Mouse (Mus musculus) c-Kit-positive CD71-positive TER-119-negative erythroid progenitor cells, embryonic 14.5 days (primary cell): Measurements from ENCODE around the gene Timm44.
A peak's percentile ranks its signal among the peaks of the same experiment; 100 is the strongest.

Experiments
- DNase-seq: peaks from one replicate; pipeline ENCODE4 v3.0.0-alpha.2; 2013; ENCODE audit warnings: low read depth

Gene Timm44

GRCm38 (mm10) chr8:4237814-4238433 lies 37.8 kb downstream of the Timm44 start:
- DNase-seq, result peak; percentile 41

GRCm38 (mm10) chr8:4230612-4231351 lies 44.9 kb downstream of the Timm44 start:
- DNase-seq, result no peak

- DNase-seq, result no peak
Measured at GRCm38 (mm10) chr8:4229784-4230183, 45.9 kb downstream of the Timm44 start.

GRCm38 (mm10) chr8:4227919-4228318 lies 47.8 kb downstream of the Timm44 start:
- DNase-seq, result no peak

GRCm38 (mm10) chr8:4226739-4227347 lies 48.9 kb downstream of the Timm44 start, which contains the start of gene Lrrc8e:
Gene Lrrc8e (plus strand): TSS chr8:4226827.
- DNase-seq, result no peak

- no peak for DNase-seq
Measured at GRCm38 (mm10) chr8:4226323-4226722, 49.4 kb downstream of the Timm44 start.

- no peak for DNase-seq
Measured at GRCm38 (mm10) chr8:4222059-4222458, 53.7 kb downstream of the Timm44 start.

GRCm38 (mm10) chr8:4219617-4220016 lies 56.1 kb downstream of the Timm44 start:
- DNase-seq, result no peak

- DNase-seq, result no peak
Measured at GRCm38 (mm10) chr8:4216791-4217621, 58.7 kb downstream of the Timm44 start, which contains the start of gene Prr36. Gene Prr36 (minus strand): TSS chr8:4217459.

GRCm38 (mm10) chr8:4216296-4216695 lies 59.4 kb downstream of the Timm44 start:
- no peak for DNase-seq

GRCm38 (mm10) chr8:4214006-4214980 lies 61.4 kb downstream of the Timm44 start:
- DNase-seq, result peak; percentile 50

GRCm38 (mm10) chr8:4213210-4214005 lies 62.3 kb downstream of the Timm44 start:
- no peak for DNase-seq

- DNase-seq, result no peak
Measured at GRCm38 (mm10) chr8:4212809-4213209, 62.9 kb downstream of the Timm44 start.

- DNase-seq, result no peak
Measured at GRCm38 (mm10) chr8:4211097-4211496, 64.6 kb downstream of the Timm44 start.
